Mouse (Mus musculus) hindbrain, postnatal 0 days (tissue): Measurements from ENCODE around the gene Vta1. TPM values are rescaled to one million over a fixed set of nuclear protein-coding genes. Genes with fewer than 3 reads are reported as not detected.

ENCODE experiments used
- ATAC-seq: fragments of 200-750 bp; cut with Nextera tagmentation; 2 replicates; pipeline ENCODE4 v1.8.0; 2017; ENCODE audit warnings: mild to moderate bottlenecking, moderate TSS enrichment, moderate library complexity
- DNase-seq: peaks from one replicate; pipeline ENCODE4 v3.0.0-alpha.2; 2015; ENCODE audit warnings: low spot score
- H3K27ac ChIP-seq: fragments of 300-500 bp; sonication (generic); 2 replicates; pipeline ENCODE4 v1.5.1; 2014; ENCODE audit warnings: mild to moderate bottlenecking
- H3K27me3 ChIP-seq: fragments of 300-500 bp; sonication (generic); 2 replicates; pipeline ENCODE4 v1.6.1; 2014; ENCODE audit warnings: low read length, mixed read lengths; ENCODE audit not compliant: insufficient read depth
- H3K36me3 ChIP-seq: fragments of 300-500 bp; sonication (generic); 2 replicates; pipeline ENCODE4 v1.6.1; 2014; ENCODE audit warnings: low read length, mixed read lengths; ENCODE audit not compliant: insufficient read depth
- H3K4me1 ChIP-seq: fragments of 300-500 bp; sonication (generic); 2 replicates; pipeline ENCODE4 v1.6.1; 2014; ENCODE audit warnings: antibody characterized with exemption, low read length, mixed read lengths; ENCODE audit not compliant: insufficient read depth
- H3K4me2 ChIP-seq: fragments of 300-500 bp; sonication (generic); 2 replicates; pipeline ENCODE4 v1.6.1; 2014; ENCODE audit warnings: low read depth, mild to moderate bottlenecking, low read length, moderate library complexity, mixed read lengths
- H3K4me3 ChIP-seq: fragments of 300-500 bp; sonication (generic); 2 replicates; pipeline ENCODE4 v1.5.1; 2014; ENCODE audit warnings: low read length
- H3K9ac ChIP-seq: fragments of 300-500 bp; sonication (generic); replicated peaks from 2 replicates; pipeline ENCODE4 v1.6.1; 2014; ENCODE audit warnings: mild to moderate bottlenecking, low read length, moderate library complexity, mixed read lengths
- H3K9me3 ChIP-seq: fragments of 300-500 bp; sonication (generic); 2 replicates; pipeline ENCODE4 v1.6.1; 2016; ENCODE audit warnings: low read length, mixed read lengths
- CTCF ChIP-seq: IDR thresholded peaks from 2 replicates; pipeline ENCODE4 v1.5.1; 2016; ENCODE audit warnings: antibody characterized with exemption, control low read depth, low read depth
- WGBS: fragments of 180-500 bp; shearing (Covaris S2); extraction: QIAGEN DNeasy Blood & Tissue Kit; methylation state at CpG from one replicate; pipeline ENCODE4 v1.1.7; 2014; 5-methylcytosine and 5-hydroxymethylcytosine counted together
- polyA plus RNA-seq: library from polyadenylated mRNA; unstranded; fragments of >200 nt; fragmentation: Nextera tagmentation; extraction: Ambion mirVana; gene quantifications from 2 replicates; pipeline ENCODE4 v1.2.1, GENCODE M21; 2015
- total RNA-seq: library from RNA; depleted of rRNA; stranded (reverse); fragments of >200 nt; gene quantifications from 2 replicates; pipeline ENCODE4 v1.2.3, GENCODE M21; 2014

Gene Vta1
- total and polyA plus RNA-seq, 2 experiments from 2014 or later: 87.0 to 191 TPM

- DNase-seq (no peak), ATAC-seq (no peak)
- Histone ChIP-seq H3K4me2 (no peak overlapping the region), H3K4me1 (no peaks in the 10 kb centered on the region), H3K27me3 (no peaks in the 10 kb centered on the region), H3K9me3 (no peaks in the 10 kb centered on the region), H3K27ac (no peak overlapping the region), H3K36me3 (peaks cover 7% of the 10 kb centered on the region; the same call in 1 of the 2 replicates), H3K9ac (no peak overlapping the region), H3K4me3 (no peak overlapping the region)
- no peak for TF ChIP-seq CTCF
- WGBS: 59% methylated on average over 3 of the region's 3 CpGs
Measured at GRCm38 (mm10) chr10:14690349-14690748, 15.0 kb downstream of the Vta1 start.

- WGBS: 94% methylated on average over 6 of the region's 6 CpGs
Measured at GRCm38 (mm10) chr10:14688785-14689442, 16.4 kb downstream of the Vta1 start.

GRCm38 (mm10) chr10:14685663-14686062 lies 19.7 kb downstream of the Vta1 start:
- no peaks in the 10 kb centered on the region for H3K4me1 ChIP-seq
- WGBS: 100% methylated on average over 1 of the region's 1 CpGs
- H3K27me3 ChIP-seq: no peaks in the 10 kb centered on the region
- no peak overlapping the region for H3K4me2 ChIP-seq
- H3K9ac ChIP-seq: no peak overlapping the region
- TF ChIP-seq CTCF: peak; percentile 20; the same call in 1 of the 2 replicates
- DNase-seq: no peak
- H3K9me3 ChIP-seq: no peaks in the 10 kb centered on the region
- H3K27ac ChIP-seq: no peak overlapping the region
- H3K36me3 ChIP-seq: peaks cover 7% of the 10 kb centered on the region; the same call in 1 of the 2 replicates
- ATAC-seq: no peak
- no peak overlapping the region for H3K4me3 ChIP-seq

More at GRCm38 (mm10) chr10:14688785-14689442, 16.4 kb downstream of the Vta1 start:
- Histone ChIP-seq H3K27ac (no peak overlapping the region), H3K36me3 (peaks cover 7% of the 10 kb centered on the region; the same call in 1 of the 2 replicates), H3K9me3 (no peaks in the 10 kb centered on the region), H3K27me3 (no peaks in the 10 kb centered on the region), H3K4me1 (no peaks in the 10 kb centered on the region), H3K4me3 (no peak overlapping the region), H3K9ac (no peak overlapping the region), H3K4me2 (no peak overlapping the region)
- no peak for TF ChIP-seq CTCF
- DNase-seq: no peak
- ATAC-seq: no peak

- ATAC-seq: no peak
- H3K27me3 ChIP-seq: no peaks in the 10 kb centered on the region
- no peak for TF ChIP-seq CTCF
- WGBS: 100% methylated on average over 2 of the region's 2 CpGs
- no peaks in the 10 kb centered on the region for H3K4me1 ChIP-seq
- H3K9me3 ChIP-seq: no peaks in the 10 kb centered on the region
- H3K36me3 ChIP-seq: peaks cover 20% of the 10 kb centered on the region
- H3K4me2 ChIP-seq: no peak overlapping the region
- DNase-seq: no peak
- no peak overlapping the region for H3K27ac ChIP-seq
- no peak overlapping the region for H3K4me3 ChIP-seq
- H3K9ac ChIP-seq: no peak overlapping the region
Measured at GRCm38 (mm10) chr10:14666147-14666546, 39.2 kb downstream of the Vta1 start.

GRCm38 (mm10) chr10:14660875-14661274 lies 44.5 kb downstream of the Vta1 start:
- ATAC-seq (no peak), DNase-seq (no peak)
- no peak for TF ChIP-seq CTCF
- H3K9ac ChIP-seq: no peak overlapping the region
- no peak overlapping the region for H3K27ac ChIP-seq
- no peaks in the 10 kb centered on the region for H3K9me3 ChIP-seq
- no peak overlapping the region for H3K4me2 ChIP-seq
- no peaks in the 10 kb centered on the region for H3K4me1 ChIP-seq
- H3K27me3 ChIP-seq: no peaks in the 10 kb centered on the region
- 70% methylated on average over 2 of the region's 2 CpGs for WGBS
- no peak overlapping the region for H3K4me3 ChIP-seq
- H3K36me3 ChIP-seq: peaks cover 14% of the 10 kb centered on the region

GRCm38 (mm10) chr10:14639635-14640034 lies 65.7 kb downstream of the Vta1 start:
- no peak for TF ChIP-seq CTCF
- Histone ChIP-seq H3K4me1 (no peaks in the 10 kb centered on the region), H3K9ac (no peak overlapping the region), H3K36me3 (no peaks in the 10 kb centered on the region), H3K4me2 (no peak overlapping the region), H3K27me3 (no peaks in the 10 kb centered on the region), H3K9me3 (no peaks in the 10 kb centered on the region), H3K27ac (no peak overlapping the region), H3K4me3 (no peak overlapping the region)
- ATAC-seq (no peak), DNase-seq (no peak)
- 75% methylated on average over 1 of the region's 1 CpGs for WGBS

- ATAC-seq (no peak), DNase-seq (no peak)
- no peaks in the 10 kb centered on the region for H3K36me3 ChIP-seq
- H3K27me3 ChIP-seq: no peaks in the 10 kb centered on the region
- no peak overlapping the region for H3K9ac ChIP-seq
- H3K4me3 ChIP-seq: no peak overlapping the region
- H3K4me2 ChIP-seq: no peak overlapping the region
- no peaks in the 10 kb centered on the region for H3K4me1 ChIP-seq
- WGBS: 91% methylated on average over 4 of the region's 4 CpGs
- H3K9me3 ChIP-seq: no peaks in the 10 kb centered on the region
- H3K27ac ChIP-seq: no peak overlapping the region
- no peak for TF ChIP-seq CTCF
Measured at GRCm38 (mm10) chr10:14639043-14639442, 66.3 kb downstream of the Vta1 start.
